Mouse (Mus musculus): ENCODE measurements around the gene Mapkapk3.
"Not testable (repeated sequence)": the region's sequence is repeated elsewhere in the genome, so short reads cannot be mapped to it uniquely, and the experiment has no call there.

Mapkapk3 gene

GRCm38 (mm10) chr9:107307099-107307872, 17.6 kb upstream of the Mapkapk3 start:
- DNase-seq (ENCODE audit: low spot score) = no peak

GRCm38 (mm10) chr9:107306673-107307072, 17.0 kb upstream of the Mapkapk3 start:
- not testable (repeated sequence) for DNase-seq (ENCODE audit: low spot score)

DNA sequence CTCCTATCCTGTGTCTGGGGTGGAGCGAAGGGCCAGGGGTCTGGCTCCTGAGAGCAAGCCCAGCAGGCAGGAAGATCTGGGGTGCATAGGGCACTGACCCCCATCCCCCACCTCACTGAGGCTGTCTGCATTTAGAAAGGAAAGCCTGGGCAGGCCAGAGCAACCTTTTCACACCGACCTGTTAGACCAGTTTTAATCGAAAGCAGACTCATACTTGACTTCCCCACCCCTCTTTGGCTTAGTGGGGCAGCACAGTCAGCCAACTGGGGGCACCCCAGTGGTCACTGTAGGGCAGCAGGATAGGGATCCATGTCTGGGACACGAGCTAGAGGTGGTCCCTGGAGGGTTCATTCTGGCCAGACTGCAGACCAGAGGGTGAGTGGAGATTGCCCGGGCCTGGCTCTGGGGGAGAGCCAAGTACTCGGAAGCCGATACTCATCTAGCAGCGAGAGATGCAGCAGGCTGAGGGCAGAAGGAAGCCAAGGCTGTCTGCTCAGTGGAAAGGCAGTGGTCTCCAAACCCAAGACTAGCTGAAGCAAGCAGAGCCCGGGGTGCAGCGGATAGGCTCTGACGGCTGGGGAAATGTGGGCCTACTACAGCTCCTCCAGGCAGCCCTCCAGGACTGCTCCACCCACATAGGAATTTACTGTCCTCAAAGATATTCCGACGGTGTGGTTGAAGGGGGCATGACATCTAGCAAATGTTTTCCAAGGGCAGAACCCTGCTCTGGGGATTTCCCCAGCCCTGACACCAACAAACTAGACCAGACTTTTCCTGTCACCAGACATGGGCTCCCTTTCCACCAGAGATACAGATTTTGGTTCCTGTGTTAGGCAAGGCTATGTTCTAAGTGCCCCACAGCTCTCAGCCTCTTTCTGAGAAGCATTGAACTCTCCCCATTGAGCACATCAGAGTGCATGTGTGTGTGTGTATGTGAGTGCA, 16.2 kb upstream of the Mapkapk3 start:
- DNase-seq (ENCODE audit: low spot score) = no peak

DNA sequence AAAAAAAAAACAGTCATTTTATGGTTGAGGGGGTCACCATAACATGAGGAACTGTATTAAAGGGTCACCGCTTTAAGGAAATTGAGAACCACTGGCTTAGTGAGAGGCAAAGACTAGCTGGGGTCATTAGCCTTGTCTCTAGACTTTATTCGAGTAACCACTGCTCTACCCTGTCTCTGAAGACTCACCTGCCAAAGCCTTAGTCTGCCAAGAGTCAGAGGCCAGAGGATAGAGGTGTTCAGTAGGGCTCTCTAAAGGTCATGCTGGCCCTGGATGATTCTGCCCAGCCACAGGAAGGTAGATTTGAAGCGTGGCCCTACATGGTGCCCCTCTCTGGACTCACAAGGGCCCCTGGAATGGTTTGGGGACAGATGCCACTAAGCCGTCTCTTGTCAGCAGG, 15.3 kb upstream of the Mapkapk3 start:
- DNase-seq (ENCODE audit: low spot score) = no peak

GRCm38 (mm10) chr9:107304383-107304782, 14.7 kb upstream of the Mapkapk3 start:
- no peak for DNase-seq (ENCODE audit: low spot score)

DNA sequence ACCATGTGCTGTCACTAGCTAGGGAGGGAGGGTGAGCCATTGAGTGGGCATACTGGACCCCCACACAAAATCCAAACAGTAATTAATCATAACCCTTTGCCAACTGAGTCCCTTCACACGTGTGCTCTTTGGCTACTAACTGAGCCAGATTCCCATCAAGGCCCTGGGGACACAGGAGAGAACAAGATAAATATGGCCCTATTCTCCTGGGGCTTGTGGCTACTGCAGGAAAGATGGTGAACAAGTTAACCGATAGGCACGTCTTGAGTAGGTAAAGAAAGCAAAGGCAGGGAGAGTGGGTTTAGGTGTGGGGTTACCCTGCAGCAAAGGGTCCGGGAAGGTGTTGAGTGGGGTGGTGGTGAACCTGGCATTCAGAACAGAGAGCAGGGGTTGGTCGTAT, 14.2 kb upstream of the Mapkapk3 start:
- DNase-seq (ENCODE audit: low spot score) = no peak

DNA sequence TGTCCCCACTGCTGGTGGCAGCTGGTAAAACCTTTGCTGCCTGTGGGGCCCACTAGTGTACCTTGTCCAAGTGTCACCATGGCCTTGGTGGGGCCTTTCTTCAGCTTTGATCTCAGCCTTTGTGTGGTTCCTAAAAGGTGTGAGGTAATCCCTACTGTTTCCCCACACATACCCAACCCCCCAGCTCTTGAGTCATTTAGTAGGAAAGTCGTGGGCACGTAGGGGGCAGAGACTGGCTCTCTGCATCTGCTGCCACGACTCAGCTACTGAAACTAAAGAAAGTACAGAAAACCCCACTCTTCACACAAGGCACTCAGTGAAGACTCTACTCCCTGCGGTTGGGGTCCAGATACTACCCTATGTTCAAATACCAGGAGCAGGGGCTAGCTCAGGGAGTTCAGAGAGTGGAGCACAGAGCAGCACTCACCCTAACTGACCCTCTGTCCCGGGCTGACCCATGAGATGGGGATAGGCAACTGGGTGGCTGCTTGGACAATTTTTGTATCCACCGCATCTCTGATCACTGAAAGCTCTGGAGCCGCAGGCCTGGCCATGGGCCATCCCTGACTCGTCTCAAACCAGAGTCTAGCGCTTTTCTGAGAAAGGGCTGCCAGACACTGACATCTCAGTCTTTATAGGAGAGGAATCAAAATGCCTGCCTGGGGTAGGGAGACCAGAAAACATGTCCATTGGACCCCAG, 13.6 kb upstream of the Mapkapk3 start:
- DNase-seq (ENCODE audit: low spot score) = no peak

GRCm38 (mm10) chr9:107302592-107302991, 12.9 kb upstream of the Mapkapk3 start:
- DNase-seq (ENCODE audit: low spot score) = no peak

- DNase-seq (ENCODE audit: low spot score) = no peak
Measured at GRCm38 (mm10) chr9:107301554-107302331, 12.1 kb upstream of the Mapkapk3 start.

- DNase-seq (ENCODE audit: low spot score) = no peak
Measured at GRCm38 (mm10) chr9:107300224-107300973, 10.7 kb upstream of the Mapkapk3 start.

DNA sequence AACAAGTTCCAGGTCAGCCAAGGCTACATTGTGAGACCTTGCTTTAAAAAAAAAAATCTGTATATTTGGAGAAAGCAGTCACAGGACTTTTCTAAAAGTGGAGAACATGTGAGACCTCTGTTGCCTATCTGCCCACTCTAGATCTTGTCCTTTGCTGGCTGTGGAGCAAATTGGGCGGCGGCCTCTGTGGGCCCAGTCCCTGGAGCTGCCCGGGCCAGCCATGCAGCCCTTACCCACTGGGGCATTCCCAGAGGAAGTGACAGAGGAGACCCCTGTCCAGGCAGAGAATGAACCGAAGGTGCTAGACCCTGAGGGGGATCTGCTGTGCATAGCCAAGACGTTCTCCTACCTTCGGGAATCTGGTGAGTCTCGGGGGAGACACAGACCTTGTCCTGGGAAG, 10.1 kb upstream of the Mapkapk3 start:
- no peak for DNase-seq (ENCODE audit: low spot score)

DNA sequence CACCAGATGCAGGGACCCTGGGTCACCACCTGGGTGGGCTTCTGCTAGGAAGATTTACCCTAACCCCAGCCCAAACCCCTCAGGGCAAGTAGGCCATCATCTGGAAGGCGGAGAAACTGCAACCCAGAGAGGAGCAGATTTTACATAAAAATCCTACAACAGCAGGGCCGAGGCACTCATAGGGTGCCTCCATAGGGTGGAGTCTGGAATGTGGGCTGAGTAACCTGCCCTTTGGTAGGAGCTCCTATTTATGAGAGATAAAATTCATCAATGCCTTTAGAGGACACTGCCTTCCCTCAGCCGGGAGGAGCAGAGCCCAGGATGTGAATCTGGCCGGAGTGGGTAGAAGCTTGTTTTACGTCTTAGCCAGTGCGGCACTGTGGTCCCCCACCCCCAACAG, 9.2 kb upstream of the Mapkapk3 start:
- DNase-seq (ENCODE audit: low spot score) = no peak

GRCm38 (mm10) chr9:107298059-107298780, 8.5 kb upstream of the Mapkapk3 start:
- no peak for DNase-seq (ENCODE audit: low spot score)

DNA sequence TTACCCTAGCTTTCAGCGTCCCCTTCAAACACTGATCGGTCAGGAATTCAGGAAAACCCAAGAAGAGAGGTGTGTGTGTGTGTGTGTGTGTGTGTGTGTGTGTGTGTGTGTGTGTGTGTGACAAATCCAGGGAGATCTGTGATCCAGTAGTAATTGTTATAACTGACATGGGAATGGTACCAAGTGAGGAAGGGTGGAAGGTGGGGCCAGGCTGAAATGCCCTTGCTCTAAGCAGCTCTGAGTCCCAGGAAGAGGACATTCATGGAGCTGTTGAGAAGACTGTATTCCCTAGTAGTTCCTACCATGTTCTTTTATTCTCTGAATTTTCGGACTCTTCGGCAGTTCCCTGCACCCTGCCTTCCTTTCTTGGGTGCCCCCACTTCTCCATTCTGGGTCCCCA, 8.0 kb upstream of the Mapkapk3 start:
- DNase-seq (ENCODE audit: low spot score) = no peak

- DNase-seq (ENCODE audit: low spot score) = no peak
Measured at GRCm38 (mm10) chr9:107297059-107297458, 7.4 kb upstream of the Mapkapk3 start.

DNA sequence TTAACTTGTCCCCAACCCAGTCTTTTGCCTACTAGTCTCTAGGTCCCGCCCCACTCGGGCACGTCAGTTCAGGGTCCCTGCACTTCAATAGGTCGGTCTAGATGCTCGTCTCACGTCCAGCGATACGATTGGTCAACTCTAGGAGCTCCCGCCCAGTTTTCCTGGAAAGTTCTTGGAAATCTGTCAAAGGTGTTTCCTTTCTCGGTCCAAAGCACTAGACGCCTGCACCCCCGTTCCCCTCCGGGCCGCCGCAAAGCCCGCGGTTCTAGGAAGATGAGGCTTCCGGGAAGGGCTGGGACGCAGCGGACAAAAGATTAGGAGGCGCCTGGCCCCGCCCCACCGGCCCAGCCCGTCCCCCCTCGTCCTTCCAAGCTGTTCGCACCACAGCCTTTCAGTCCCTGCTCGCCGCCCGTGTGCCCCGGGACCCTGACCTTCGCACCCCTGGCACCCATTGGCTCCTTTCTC, 6.9 kb upstream of the Mapkapk3 start:
- peak; percentile 96 for DNase-seq (ENCODE audit: low spot score)

DNA sequence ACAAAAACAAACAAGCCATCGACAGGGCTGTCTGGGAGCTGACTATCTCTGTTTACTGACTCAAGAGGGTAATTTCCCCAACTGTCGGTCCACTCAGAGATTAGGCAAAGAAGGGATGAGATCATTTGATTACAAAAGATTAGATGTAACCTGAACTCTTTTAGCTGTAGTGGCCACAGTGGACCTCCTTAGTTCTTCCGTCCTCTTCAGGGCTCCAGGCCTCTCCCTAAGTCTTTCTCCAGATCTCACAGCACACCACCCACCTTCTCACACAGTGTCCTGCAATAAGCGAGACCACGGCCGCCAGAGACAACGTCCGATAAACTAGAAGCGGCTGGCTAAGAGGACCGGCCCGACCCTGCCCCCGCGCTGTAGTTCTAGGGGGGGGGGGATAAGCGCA, 6.4 kb upstream of the Mapkapk3 start:
- DNase-seq (ENCODE audit: low spot score) = peak; percentile 32

DNA sequence AAGGTAGTCTGAATTCAATTTTAAA, 6.2 kb upstream of the Mapkapk3 start, which contains the start of gene Cish:
Cish (plus strand) TSS at position 11 of the 25 bp plus-strand sequence.
- no peak for DNase-seq (ENCODE audit: low spot score)

DNA sequence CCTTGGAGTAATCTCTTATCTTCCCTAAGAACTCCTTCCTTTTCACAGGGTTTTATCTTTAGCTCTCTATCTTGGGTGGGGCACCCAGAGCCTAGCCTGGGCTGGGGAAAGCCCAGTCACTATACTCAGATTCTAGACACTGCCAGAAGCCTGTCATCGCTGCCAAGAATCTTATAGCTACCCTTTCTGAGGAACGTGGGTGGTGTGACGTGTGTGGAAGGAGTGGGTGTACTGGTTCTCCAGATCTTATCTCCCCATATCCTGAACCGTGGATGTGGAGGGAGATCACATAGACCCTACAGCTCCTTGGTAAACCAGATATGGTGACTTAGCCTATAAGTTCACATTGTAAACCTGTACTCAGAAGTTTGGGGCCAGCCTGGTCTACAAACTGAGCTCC, 5.9 kb upstream of the Mapkapk3 start:
- DNase-seq (ENCODE audit: low spot score) = no peak

DNA sequence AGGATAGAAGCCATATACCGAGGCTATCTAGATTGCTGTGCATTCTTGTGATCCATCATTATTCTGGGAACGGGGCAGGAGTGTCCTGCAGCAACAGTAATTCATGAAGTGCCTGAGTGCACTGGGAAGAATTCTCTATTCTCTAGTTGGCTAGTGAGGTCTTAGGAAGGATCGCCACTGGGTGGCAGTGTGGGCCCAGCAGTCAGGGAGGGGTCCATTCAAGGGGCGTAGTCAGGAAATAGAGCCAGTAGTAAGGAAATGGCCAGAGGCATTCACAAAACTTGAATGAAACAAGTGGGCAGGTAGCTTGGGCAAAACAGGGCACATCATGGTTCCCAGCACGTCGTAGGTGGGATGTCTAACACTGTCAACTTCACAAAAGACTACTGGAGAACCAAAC, 4.6 kb upstream of the Mapkapk3 start:
- DNase-seq (ENCODE audit: low spot score) = peak; percentile 87

DNA sequence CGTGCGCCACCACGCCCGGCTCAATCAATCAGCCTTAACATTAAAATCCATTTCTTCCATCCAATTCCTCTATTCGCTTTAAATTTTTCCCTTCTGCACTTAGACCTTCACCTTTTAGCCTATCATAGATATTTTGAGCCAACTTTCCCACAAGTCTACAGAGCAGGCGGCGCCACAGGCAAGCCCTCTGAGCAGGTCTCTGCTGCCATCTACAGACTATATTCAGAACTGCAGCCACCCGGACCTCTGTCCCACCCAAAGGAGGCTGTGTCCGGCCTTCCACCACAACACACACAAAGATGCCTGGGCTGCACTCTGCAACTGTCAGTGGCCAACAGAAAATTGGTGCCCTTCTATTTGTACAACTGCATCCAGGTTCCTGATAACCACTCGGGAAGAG, 1.2 kb upstream of the Mapkapk3 start:
- DNase-seq (ENCODE audit: low spot score) = peak; percentile 81

Data from embryo, embryonic 10 days (tissue).